Mouse (Mus musculus) adrenal gland, postnatal 25 days (tissue): ENCODE results near the gene AU022252. TPM values are rescaled to one million over a fixed set of nuclear protein-coding genes. Genes with fewer than 3 reads are reported as not detected.
"Not testable (repeated sequence)": the region's sequence is repeated elsewhere in the genome, so short reads cannot be mapped to it uniquely, and the experiment has no call there.

Experiments used
- DNase-seq: peaks from one replicate; pipeline ENCODE4 v3.0.0; 2021; ENCODE audit warnings: mixed read lengths
- long read RNA-seq: library from polyadenylated mRNA; stranded (forward); transcript quantifications from one replicate; pipeline ENCODE4 v2.0.0, GENCODE M21; 2021
- total RNA-seq: library from RNA; stranded (reverse); gene quantifications from 2 replicates; pipeline ENCODE4 v1.2.3, GENCODE M21; 2021

The AU022252 gene
- 27.9 and 28.1 TPM in 2 replicates for total RNA-seq
- long read RNA-seq, full-length matches to known transcripts, result 25 of 41 reads
- long read RNA-seq, partial matches to known transcripts, result 4 of 41 reads
- long read RNA-seq, other reads (novel, unspliced or antisense), result 12 of 41 reads

DNA sequence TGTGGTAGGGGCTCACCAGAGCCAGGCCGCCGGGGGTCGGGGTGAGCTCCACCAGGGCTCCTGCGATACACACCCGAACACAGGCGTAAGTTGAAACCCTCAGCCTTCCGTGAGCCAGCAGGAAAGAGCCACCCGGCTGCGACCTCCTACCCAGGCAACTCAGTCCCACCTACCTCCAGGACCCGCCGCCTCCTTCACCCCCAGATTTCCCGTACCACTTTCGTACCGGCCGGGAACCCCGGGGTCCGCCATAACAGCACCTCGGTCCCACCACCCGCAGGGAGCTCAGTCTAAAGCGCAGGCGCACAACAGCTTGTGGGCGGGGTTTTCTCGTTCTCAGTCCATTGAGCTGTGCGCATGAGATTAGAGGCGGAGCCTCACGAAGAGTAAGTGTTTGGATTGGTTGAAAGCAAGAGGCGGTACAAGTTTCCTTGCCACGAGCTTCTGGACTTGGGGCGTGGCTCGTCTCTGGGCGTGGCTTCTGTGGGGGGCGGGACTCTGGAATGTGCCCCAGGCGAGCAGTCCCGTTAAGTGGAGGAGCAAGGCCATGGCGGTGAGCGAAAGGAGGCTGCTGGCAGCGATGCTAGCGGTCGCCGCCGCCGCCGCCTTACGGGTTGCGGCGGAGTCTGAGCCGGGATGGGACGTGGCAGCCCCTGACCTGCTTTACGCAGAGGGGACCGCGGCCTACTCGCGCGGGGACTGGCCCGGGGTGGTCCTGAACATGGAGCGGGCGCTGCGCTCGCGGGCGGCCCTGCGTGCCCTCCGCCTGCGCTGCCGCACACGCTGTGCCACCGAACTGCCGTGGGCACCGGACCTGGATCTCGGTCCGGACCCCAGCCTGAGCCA lies at the start of gene AU022252, which contains the start of gene P3h1:
TSS of gene AU022252 (minus strand) at position 303 of the 846 bp plus-strand sequence.
TSS of gene P3h1 (plus strand) at position 506 of the 846 bp plus-strand sequence.
- DNase-seq, result peak; percentile 99

DNA sequence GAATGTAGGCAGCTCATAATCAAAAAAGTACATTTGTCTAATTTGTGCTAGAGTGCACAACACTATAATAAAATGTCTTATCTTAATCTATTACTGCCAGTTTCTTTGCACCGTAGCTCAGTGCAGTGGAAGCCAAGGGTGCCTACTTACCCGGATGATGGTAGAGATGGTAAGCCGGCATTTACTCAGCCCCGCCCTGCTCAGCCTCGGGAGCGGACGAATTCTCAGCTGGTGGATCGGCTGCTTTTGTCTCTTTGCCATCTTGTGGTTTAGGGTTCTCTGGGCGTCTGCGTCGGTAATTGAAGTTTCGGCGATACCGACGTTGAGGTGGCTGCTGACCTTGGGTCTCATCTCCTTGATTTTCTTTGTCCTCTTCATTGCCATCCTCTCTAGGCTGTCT lies 46.3 kb upstream of the AU022252 start:
- DNase-seq, result not testable (repeated sequence)

DNA sequence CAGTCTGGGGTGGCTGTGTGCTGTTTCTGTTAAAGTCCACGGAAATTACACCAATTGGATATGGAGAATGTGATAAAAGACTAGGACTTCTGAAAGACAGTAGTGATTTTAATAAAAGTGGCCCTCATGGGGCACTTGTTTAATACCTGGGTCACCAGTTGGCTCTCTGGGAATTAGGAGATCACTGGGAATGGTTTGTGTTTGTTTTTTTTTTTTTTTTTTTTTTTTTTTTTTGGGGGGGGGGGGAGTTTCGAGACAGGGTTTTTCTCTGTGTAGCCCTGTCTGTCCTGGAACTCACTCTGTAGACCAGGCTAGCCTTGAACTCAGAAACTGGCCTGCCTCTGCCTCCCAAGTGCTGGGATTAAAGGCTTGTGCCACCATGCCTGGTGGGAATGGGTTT lies 43.2 kb upstream of the AU022252 start:
- DNase-seq, result no peak

DNA sequence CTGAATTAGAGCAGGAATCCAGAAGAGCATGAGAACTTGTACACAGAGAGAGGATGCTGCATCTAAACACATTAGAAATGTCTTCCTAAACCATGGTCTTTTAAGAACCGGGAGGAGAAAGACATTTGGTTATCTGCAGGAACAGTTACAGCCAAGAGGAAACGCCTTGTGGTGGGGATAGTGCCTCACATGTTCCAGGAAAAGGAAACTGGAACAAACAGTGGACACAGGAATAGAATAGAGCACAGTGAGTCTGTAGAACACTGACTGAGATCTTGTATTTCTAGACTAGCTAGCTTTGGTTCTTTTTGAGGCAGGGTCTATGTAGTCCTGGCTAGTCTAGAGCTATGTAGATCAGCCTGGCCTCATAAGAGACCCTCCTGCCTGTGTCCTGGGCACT lies 42.7 kb upstream of the AU022252 start:
- no peak for DNase-seq

DNA sequence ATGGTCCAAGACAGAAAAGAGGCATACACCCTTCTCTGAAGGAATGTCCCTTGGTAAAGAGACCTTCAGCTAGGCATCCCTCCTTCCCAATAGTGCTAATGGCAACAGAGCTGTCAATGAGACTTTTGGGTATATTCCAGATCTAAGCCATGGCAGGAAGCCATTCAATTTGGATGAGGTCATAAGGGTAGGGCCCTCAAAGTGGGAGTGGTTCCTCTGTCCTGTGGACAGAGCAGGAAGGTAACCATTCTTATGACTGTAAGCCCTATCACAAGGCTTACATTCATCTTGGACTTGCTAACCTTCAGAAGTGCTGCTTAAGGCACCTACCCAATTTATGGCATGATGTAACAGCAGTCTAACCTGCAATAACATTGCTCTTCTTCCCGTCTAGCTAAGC lies 42.1 kb upstream of the AU022252 start:
- no peak for DNase-seq

DNA sequence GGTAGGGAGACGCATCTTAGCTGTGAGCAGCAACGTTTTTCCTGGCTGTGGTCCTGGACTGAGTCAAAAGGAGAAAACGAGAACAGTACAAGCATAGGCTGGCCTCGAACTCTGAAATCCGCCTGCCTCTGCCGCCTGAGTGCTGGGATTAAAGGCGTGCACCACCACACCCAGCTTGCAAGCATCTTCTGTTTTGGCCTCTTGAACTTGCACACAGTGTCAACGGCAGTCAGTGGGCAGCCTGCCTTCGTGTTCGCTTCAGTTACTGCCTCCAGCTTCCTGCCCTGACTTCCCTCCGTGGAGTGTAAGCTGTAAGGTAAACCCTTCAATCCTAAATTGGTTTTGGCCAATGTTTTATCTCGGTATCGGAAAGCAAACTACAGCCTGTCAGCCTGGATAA lies 34.1 kb upstream of the AU022252 start:
- no peak for DNase-seq

DNA sequence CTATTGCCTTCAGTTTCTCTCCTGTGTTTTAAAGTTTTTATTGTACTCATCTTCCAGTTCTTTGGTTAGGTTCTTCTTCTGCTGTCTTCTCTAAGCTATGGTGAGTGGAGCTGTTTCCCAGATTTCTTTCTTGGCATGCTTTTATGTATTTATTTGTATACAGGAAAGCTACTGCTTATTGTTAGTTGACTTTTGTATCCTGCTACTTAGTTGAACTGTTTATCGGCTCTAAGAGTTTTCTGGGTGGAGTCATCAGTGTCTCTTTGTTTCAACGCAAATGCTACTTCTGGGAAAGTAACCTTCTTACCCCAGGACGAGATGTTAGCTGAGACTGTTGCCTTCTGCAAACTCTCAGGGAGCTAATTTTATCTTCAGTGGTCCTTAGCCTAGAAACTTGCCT lies 30.9 kb upstream of the AU022252 start:
- no peak for DNase-seq

DNA sequence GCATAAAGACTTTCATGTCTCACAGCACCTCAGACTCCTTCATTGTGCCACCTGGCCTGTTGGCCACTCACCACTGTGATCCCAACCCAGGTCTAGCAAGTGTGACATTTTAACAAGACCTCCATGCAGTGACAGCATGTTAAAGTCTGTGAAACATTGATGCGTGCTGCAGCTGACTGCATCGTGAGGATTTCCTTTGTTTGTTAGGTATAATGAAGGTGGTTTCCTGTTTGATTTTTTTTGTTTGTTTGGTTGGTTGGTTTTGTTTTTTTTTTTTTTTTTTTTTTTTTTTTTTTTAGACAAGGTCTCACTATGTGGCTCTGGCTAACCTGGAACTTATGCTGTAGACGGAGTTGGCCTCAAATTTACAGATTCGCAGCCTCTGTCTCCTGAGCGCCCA lies 30.0 kb upstream of the AU022252 start:
- no peak for DNase-seq

DNA sequence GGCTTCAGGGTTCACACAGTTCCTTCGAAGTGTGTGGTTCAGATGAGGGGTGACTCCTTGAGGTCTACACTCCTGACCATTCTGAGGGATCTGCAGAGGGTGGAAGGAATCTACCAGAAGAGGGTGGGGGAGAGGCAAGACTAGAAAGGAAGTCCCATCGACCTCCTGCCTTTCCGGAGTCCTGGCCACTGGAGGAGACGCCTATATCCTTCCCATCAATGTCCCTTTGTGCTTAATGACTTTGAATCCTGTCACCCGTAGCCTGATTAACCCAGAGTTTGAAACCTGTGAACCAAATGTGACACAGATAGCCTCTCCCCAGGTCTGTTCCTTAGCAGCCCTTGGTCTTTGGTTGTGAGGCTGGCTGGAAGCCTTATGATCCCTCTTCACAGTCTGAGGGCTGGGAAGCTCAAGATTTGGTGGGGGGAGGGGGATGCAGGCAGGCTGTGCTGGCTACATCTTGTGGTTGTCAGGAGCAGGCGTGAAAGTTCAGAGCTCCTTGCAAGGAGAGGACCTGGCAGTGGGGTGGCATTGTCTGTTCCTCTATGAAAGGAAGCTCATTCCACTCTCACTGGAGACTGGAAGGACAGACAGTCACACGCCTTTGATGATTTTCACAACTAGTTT lies 28.7 kb upstream of the AU022252 start:
- no peak for DNase-seq

DNA sequence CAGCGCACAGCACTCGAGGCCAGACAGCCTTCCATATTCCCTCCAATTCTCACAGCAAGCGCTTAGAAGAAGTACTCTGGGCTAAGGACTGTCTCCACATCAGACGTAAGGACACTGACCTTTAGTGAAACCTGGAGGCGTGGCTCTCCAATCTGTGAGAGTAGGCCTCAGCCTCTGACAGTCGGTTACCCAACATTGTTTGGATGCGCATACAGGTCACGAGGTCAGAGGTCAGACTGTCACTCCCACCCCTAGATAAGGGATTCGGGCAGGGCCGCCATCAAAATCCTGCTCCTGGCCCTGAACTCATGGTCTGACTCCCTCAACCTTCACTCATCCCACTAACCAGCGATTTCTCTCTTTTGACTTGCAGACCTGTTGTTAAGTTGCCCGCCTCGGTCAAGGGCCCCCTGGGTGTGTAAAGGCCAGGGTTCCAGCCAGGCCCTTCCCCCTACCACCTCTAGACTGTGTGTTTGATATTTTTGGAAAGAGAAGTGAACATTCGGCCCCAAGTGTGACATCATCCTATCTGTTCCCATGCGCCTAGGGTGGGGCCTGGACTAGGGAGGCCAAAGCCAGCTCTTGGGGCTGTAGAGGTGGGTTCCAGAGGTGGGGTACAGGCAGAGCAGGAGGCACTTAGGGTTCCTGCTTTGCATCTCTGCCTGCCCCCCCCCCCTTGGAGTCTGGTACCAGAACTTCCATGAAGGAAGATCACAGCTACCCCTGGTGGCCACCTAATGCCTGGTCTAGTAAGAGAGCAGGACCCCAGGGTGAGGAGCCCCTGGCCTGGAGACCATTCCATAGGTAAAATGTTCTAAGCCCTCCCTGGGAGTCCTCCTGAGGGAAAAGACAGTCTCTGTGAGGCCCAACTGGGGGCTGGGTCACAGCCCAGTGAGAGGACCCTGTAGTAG lies 27.1 kb upstream of the AU022252 start:
- no peak for DNase-seq

DNA sequence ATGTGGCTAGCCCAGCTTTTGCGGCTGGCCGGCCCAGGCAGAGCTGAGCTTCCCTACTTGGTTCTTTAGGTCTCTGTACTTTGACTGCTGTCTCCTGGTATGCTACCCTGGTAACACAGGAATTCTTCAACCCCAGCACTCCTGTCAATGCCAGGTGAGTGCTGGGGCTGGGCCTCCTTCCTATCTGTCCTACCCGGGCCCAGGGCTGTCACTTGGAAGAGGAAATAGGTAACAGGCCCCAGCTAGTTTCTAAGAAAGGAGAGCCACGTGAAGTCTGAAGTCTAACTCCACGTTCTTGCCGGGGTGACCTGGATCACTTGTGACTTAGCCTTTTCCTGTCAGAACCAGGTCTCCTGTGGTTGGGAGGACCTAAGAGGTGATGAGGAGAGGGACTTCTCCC lies 24.6 kb upstream of the AU022252 start:
- DNase-seq, result no peak

DNA sequence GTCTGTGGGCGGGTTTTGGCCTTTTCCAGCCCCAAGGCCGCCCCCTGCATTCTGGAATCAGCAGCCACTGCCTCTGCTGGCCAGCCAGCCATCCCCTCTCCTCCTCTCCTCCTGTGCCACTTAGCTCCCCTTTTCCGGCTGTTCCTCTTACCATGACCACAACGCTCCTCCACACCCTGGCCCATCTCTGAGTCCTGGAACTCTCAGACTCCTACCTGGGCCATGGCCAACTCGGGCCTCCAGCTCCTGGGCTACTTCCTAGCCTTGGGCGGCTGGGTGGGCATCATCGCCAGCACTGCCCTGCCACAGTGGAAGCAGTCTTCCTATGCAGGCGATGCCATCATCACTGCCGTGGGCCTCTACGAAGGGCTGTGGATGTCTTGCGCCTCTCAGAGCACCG lies 22.8 kb upstream of the AU022252 start, which contains the start of gene Cldn19:
TSS of gene Cldn19 (plus strand) at position 64 of the 400 bp plus-strand sequence.
- DNase-seq, result no peak

DNA sequence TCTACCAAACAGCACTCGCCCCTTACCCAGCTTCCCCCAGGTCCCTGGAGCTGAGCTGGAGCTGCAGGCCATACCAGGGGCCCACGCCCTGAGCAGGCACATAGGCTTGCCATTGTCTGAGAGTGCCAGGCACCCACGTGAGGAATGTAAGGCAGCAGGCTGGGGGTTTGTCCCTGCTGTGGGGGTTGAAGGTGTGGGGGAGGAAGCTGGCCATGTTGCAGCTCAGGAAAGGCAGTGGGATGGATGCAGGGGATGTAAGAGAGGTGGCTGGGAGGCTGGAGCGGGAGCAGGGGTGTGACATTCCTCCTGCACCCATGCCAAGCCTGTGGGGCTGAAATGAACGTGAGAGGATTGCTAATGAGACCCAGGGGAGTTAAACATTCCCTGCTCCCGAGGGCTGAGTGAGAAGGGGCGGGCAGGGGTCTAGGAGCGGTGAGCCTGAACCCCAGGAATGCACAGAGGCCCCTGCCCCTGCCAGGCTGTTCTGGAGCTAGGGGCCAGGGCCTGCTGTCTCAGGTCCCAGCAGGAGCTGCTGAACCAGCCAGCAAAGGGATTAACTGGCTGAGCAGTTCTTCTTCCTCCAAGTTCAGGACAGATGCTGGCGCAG lies 21.6 kb upstream of the AU022252 start:
- no peak for DNase-seq

DNA sequence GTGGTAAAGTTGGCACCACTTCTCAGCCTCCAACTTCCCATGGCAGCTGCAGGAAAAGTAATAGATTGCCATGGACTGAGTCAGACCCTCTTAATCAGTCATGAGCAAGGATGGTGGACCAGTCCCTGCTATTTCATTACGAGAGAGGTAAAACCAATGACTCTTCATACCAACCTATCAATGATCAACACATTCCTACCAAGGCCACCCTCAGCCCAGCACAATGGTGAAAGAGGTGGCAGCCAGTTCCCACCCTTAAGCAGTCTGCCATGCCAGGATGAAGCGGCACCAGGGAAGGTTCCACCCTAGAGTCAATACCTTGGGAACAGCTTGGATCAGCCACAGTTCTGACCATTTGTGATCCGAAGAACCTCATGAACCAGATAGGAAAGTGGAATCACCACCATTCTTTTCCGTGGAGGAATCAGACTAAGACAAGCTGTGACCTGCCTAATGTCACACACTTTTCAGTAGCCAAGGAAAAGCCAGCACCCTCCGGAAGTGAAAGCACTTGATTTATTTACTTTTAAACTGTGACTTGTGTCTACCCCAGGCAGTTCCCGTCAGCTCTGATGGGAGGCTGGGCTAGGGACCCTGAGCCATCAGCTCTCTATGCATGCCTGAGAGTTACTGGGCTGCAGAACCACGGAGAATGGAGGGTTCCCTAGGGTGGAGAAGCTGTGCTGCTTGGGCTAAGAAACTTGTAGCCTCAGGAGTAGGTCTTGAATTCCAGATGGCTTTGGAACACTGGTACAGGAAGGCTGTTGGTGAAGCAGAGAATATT lies 19.7 kb upstream of the AU022252 start:
- no peak for DNase-seq

DNA sequence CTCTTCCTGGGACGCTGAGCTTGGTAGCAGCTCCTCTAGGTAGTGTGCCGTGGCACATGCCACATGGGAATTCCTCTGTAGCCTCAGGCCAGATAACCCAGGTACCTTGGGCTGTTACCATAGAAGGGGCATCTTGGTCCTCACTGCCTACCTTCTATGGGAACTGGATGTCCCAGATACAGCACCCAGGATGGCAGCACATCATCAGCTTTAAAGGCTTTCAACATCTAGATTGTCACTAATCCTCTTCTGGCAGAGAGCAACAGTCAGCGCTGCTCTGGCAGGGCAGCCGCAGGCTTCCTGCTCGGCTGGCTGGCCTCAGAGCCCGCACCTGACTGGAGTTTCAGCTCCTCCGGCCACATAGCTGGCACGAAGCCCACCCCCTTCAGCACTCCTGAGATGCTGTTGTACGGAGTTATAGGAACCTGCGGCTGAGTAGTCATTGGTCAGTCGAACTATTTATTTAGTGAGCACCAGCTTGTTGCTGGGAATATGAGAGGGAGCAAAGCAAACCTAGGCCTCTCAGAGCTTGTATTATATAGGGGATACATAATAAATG lies 16.0 kb upstream of the AU022252 start:
- DNase-seq, result no peak

DNA sequence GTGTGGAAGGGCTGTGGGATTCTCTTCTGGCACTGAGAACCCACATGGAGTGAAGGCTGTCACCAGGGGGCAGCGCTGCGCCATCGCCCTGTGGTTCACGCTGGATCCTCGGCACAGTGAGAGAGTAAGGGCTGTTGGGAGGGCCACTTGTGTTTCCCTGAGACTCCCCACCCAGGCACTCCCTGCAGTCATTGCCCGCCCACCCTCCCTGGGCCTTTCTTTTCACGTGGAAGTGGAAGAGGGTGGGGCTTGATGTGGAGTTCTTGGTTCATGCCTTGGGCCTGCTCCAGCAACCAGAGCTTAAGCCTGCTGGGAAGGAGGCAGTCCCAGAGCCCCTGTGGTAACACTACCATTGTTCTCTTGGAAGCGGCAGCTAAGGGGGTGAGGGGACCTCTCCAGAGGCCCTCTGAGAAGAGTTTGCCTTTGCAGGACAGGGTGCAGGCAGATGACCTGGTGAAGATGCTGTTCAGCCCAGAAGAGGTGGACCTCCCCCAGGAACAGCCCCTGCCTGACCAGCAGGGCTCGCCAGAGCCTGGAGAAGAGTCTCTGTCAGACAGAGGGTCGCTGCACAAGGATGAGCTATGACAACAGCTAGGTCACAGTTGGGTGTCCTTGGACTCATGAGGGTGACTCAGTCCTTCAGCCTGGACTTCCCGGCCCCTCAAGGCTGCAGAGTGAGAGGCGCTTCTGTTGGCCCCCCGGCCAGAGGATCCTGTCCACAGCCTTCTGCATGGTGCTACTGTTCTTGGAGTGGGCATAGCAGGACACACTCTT lies 15.1 kb upstream of the AU022252 start:
- DNase-seq, result peak; percentile 86

DNA sequence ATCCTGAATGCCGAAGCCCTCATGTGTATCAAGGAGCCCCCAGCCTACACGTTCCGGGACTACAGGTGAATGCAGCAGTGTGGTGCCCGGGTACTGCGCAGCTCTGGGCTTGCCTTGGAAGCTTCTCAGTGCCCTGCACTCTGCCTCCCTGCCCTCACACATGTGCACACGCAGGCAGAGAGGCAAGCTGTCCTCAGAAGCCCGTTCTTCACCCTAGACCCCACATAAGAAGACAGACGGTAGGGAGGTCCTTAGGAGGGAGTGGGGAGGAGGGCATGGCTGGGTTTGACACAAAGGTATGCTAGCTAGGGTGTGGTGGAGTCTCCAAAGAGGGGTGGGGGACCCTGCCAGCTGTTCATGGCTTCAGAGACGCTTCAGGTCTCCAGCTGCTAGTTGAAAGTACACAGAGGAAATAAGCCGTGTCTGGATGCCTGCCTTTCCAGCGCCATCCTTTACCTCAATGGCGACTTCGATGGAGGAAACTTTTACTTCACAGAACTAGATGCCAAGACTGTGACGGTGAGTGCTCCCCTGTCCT lies 14.2 kb upstream of the AU022252 start:
- no peak for DNase-seq

DNA sequence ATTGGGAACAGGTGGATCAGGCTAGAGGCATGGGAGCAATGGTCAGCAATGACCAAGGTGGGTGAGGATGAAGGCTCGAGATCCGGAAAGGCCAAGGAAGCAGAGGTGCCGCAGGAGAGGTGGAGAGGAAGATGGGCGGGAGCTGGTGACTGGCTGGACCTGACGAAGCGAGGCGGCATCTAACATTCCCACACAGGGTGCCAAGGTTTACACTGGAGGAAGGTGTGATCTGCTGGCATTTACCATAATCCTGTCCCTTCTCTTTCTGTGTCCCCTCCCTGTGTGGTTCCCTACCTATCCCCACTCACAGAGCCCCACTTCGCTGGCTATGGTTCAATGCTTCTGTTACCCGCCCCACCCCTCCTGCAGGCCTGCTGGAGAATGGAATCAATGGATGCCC lies 13.4 kb upstream of the AU022252 start:
- DNase-seq, result no peak

DNA sequence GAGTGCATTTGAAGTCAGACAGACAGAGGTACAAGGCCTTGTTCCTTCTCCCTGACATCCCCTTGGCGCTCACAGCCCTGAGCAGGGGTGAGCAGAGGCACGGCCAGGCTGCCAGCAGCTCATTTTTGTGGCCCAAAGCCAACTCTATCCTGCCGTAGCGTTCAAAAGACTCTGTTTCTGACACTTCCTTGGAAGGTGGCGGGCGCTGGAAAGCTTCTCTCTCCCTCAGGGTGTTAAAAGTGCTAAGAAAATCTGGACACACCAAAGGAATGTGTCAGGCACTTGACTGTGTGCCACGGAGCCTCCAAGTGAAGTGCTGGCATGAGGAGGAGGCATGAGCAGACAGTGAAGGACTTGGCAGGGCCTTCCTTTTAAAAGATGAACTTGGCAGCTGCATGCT lies 13.0 kb upstream of the AU022252 start:
- peak; percentile 33 for DNase-seq
